Mouse (Mus musculus) ES-E14 (cell line): ENCODE results near the gene Kank1.

Experiments
- CHD2 ChIP-seq: IDR thresholded peaks from 2 replicates; pipeline ENCODE4 v1.6.1; 2014; ENCODE audit warnings: mild to moderate bottlenecking, low read depth, low read length, inconsistent platforms
- HCFC1 ChIP-seq: IDR thresholded peaks from 2 replicates; pipeline ENCODE4 v1.6.1; 2012; ENCODE audit warnings: low read length, inconsistent platforms, borderline replicate concordance; ENCODE audit not compliant: insufficient read depth
- MAFK ChIP-seq: IDR thresholded peaks from 2 replicates; pipeline ENCODE4 v1.6.1; 2014; ENCODE audit warnings: mild to moderate bottlenecking, low read depth, low read length, inconsistent platforms; ENCODE audit not compliant: insufficient read depth
- ZC3H11A ChIP-seq: IDR thresholded peaks from 2 replicates; pipeline ENCODE4 v1.6.1; 2012; ENCODE audit warnings: low read depth, mild to moderate bottlenecking, inconsistent platforms, low read length, borderline replicate concordance
- ZNF384 ChIP-seq: IDR thresholded peaks from 2 replicates; pipeline ENCODE4 v1.6.1; 2012; ENCODE audit warnings: low read depth, low read length, inconsistent platforms

- TF ChIP-seq ZC3H11A (no peak), MAFK (no peak), CHD2 (no peak), ZNF384 (no peak), HCFC1 (no peak)
These were observed 216.4 kb downstream of the Kank1 start for GRCm38 (mm10) chr19:25453146-25453545.
